Mouse (Mus musculus): Measurements from ENCODE around the gene Traf7.

Gene Traf7

GRCm38 (mm10) chr17:24527723-24528559, at the start of gene Traf7:
Gene Traf7, minus strand, starts transcription at chr17:24527938.
- peak; percentile 87 for DNase-seq

- no peak for DNase-seq
These were observed 46.1 kb upstream of the Traf7 start for GRCm38 (mm10) chr17:24573811-24574210.

GRCm38 (mm10) chr17:24572651-24573245, 45.0 kb upstream of the Traf7 start:
- no peak for DNase-seq

GRCm38 (mm10) chr17:24569837-24570236, 42.1 kb upstream of the Traf7 start:
- no peak for DNase-seq

- no peak for DNase-seq
These were observed 39.5 kb upstream of the Traf7 start for GRCm38 (mm10) chr17:24567034-24567779.

- DNase-seq: no peak
These were observed 38.1 kb upstream of the Traf7 start for GRCm38 (mm10) chr17:24565792-24566191.

GRCm38 (mm10) chr17:24565092-24565491, 37.4 kb upstream of the Traf7 start:
- DNase-seq: no peak

GRCm38 (mm10) chr17:24564422-24564821, 36.7 kb upstream of the Traf7 start:
- no peak for DNase-seq

GRCm38 (mm10) chr17:24563638-24564037, 35.9 kb upstream of the Traf7 start:
- no peak for DNase-seq

- DNase-seq: no peak
These were observed 33.9 kb upstream of the Traf7 start for GRCm38 (mm10) chr17:24561592-24561991.

GRCm38 (mm10) chr17:24560301-24561028, 32.7 kb upstream of the Traf7 start:
- no peak for DNase-seq

- no peak for DNase-seq
These were observed 31.4 kb upstream of the Traf7 start for GRCm38 (mm10) chr17:24559146-24559545.

GRCm38 (mm10) chr17:24558600-24559099, 30.9 kb upstream of the Traf7 start:
- DNase-seq: no peak

- no peak for DNase-seq
These were observed 29.4 kb upstream of the Traf7 start for GRCm38 (mm10) chr17:24557091-24557490.

- DNase-seq: no peak
These were observed 23.3 kb upstream of the Traf7 start for GRCm38 (mm10) chr17:24551050-24551444.

GRCm38 (mm10) chr17:24550416-24551049, 22.8 kb upstream of the Traf7 start:
- DNase-seq: peak; percentile 64

GRCm38 (mm10) chr17:24549618-24550415, 22.1 kb upstream of the Traf7 start, which contains the start of gene Pkd1:
Gene Pkd1, plus strand, starts transcription at chr17:24549834.
- DNase-seq: peak; percentile 100

GRCm38 (mm10) chr17:24548921-24549617, 21.3 kb upstream of the Traf7 start:
- DNase-seq: peak; percentile 55

- DNase-seq: peak; percentile 42
These were observed 20.7 kb upstream of the Traf7 start for GRCm38 (mm10) chr17:24548435-24548834.

- DNase-seq: no peak
These were observed 18.5 kb upstream of the Traf7 start for GRCm38 (mm10) chr17:24546234-24546633.

- no peak for DNase-seq
These were observed 17.5 kb upstream of the Traf7 start for GRCm38 (mm10) chr17:24545247-24545646.

All from thymus, postnatal 25 days (tissue).